Mouse (Mus musculus) lung, postnatal 0 days (tissue): ENCODE measurements around the gene Rpl28.
"Not testable (repeated sequence)": the region's sequence is repeated elsewhere in the genome, so short reads cannot be mapped to it uniquely, and the experiment has no call there.

Source experiments
- CTCF ChIP-seq: IDR thresholded peaks from 2 replicates; pipeline ENCODE4 v1.5.1; 2016; ENCODE audit warnings: antibody characterized with exemption, mild to moderate bottlenecking
- EP300 ChIP-seq: IDR thresholded peaks from 2 replicates; pipeline ENCODE4 v1.6.1; 2016; ENCODE audit warnings: antibody characterized with exemption, mild to moderate bottlenecking, control low read depth

- not testable (repeated sequence) for TF ChIP-seq CTCF, EP300
These were observed 18.5 kb downstream of the Rpl28 start for GRCm38 (mm10) chr7:4811131-4811530.
